Mouse (Mus musculus) lung, postnatal 25 days (tissue): ENCODE measurements at regions not wholly inside any gene's neighbourhood (a gene's known extent, or its start where the extent isn't known, plus 50 kb on each side); places are given as distances from the start of the nearest gene placed in this dataset.
A peak's percentile ranks its signal among the peaks of the same experiment; 100 is the strongest.

Experiments
- DNase-seq: peaks from one replicate; pipeline ENCODE4 v3.0.0; 2022; ENCODE audit warnings: low spot score

- DNase-seq = no peak
Measured at GRCm38 (mm10) chr4:139907366-139907765, 60.5 kb downstream of the Klhdc7a start.

- DNase-seq = no peak
Measured at GRCm38 (mm10) chr4:139906176-139906575, 61.6 kb downstream of the Klhdc7a start.

- no peak for DNase-seq
Measured at GRCm38 (mm10) chr4:139905093-139905783, 62.6 kb downstream of the Klhdc7a start.

- DNase-seq = no peak
Measured at GRCm38 (mm10) chr4:139899960-139900359, 66.6 kb upstream of the Pax7 start.

- no peak for DNase-seq
Measured at GRCm38 (mm10) chr4:139899410-139899809, 66.1 kb upstream of the Pax7 start.

GRCm38 (mm10) chr4:139892678-139893077 is 59.4 kb upstream of the Pax7 start:
- peak; percentile 24 for DNase-seq

GRCm38 (mm10) chr4:139889013-139889412 is 55.7 kb upstream of the Pax7 start:
- DNase-seq = no peak
